Mouse (Mus musculus) limb, embryonic 11.5 days (tissue): Measurements from ENCODE around the gene Vtn. TPM values are rescaled to one million over a fixed set of nuclear protein-coding genes. Genes with fewer than 3 reads are reported as not detected.

Source experiments
- ATAC-seq: fragments of 200-750 bp; cut with Nextera tagmentation; 2 replicates; pipeline ENCODE4 v1.8.0; 2017; ENCODE audit warnings: low read depth; ENCODE audit not compliant: insufficient number of reproducible peaks, low FRiP score, low TSS enrichment
- DNase-seq: peaks from one replicate; pipeline ENCODE4 v3.0.0-alpha.2; 2015; ENCODE audit warnings: low spot score
- H3K27ac ChIP-seq: fragments of 300-500 bp; sonication (generic); replicated peaks from 2 replicates; pipeline ENCODE4 v1.5.1; 2014; ENCODE audit warnings: low read depth, mild to moderate bottlenecking, low read length
- H3K27me3 ChIP-seq: fragments of 300-500 bp; sonication (generic); 2 replicates; pipeline ENCODE4 v1.6.1; 2014; ENCODE audit warnings: mild to moderate bottlenecking, low read length, mixed read lengths; ENCODE audit not compliant: control insufficient read depth, insufficient read depth
- H3K36me3 ChIP-seq: fragments of 300-500 bp; sonication (generic); 2 replicates; pipeline ENCODE4 v1.6.1; 2014; ENCODE audit warnings: mild to moderate bottlenecking, low read length, moderate library complexity, mixed read lengths; ENCODE audit not compliant: control insufficient read depth, insufficient read depth
- H3K4me1 ChIP-seq: fragments of 300-500 bp; sonication (generic); 2 replicates; pipeline ENCODE4 v1.6.1; 2014; ENCODE audit warnings: low read length, mixed read lengths; ENCODE audit not compliant: control insufficient read depth, insufficient read depth
- H3K4me2 ChIP-seq: fragments of 300-500 bp; sonication (generic); 2 replicates; pipeline ENCODE4 v1.6.1; 2014; ENCODE audit warnings: low read depth, mild to moderate bottlenecking, moderate library complexity; ENCODE audit not compliant: severe bottlenecking
- H3K4me3 ChIP-seq: fragments of 300-500 bp; sonication (generic); 2 replicates; pipeline ENCODE4 v1.5.1; 2014; ENCODE audit warnings: low read depth, low read length
- H3K9ac ChIP-seq: fragments of 300-500 bp; sonication (generic); 2 replicates; pipeline ENCODE4 v1.6.1; 2014; ENCODE audit warnings: mild to moderate bottlenecking, low read length
- H3K9me3 ChIP-seq: fragments of 300-500 bp; sonication (generic); 2 replicates; pipeline ENCODE4 v1.6.1; 2016; ENCODE audit warnings: low read length; ENCODE audit not compliant: control insufficient read depth
- WGBS: fragments of 180-500 bp; shearing (Covaris S2); extraction: QIAGEN DNeasy Blood & Tissue Kit; methylation state at CpG from one replicate; pipeline ENCODE4 v1.1.7; 2014; 5-methylcytosine and 5-hydroxymethylcytosine counted together
- polyA plus RNA-seq: library from polyadenylated mRNA; unstranded; fragments of >200 nt; fragmentation: Nextera tagmentation; extraction: Ambion mirVana; gene quantifications from 2 replicates; pipeline ENCODE4 v1.2.1, GENCODE M21; 2014

The Vtn gene
- polyA plus RNA-seq, 1 experiment from 2014 or later: 0.41 TPM

DNA sequence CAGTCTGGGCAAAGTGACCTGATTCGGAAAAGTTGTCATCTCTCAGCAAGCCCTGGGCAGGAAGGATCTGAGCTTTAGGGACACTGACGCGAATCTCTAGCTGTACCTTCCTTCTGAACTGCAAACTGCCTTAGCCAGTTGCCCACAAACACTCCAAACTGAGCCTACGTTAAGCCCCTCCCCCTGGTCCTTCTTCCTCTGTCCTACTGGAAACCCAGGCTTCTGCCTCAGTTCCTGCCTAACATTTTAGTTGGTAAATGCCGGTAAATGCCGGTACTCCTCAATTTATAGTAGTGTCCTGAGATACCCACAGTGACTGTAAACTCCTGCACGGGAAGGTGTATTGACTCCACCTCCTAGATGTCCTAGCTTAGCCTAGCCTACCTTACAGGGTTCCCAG is 15.3 kb upstream of the Vtn start:
- no peaks in the 10 kb centered on the region for H3K4me1 ChIP-seq
- 57% methylated on average over 7 of the region's 7 CpGs for WGBS
- H3K4me2 ChIP-seq: no peak overlapping the region
- no peak overlapping the region for H3K9ac ChIP-seq
- H3K27me3 ChIP-seq: peaks cover 23% of the 10 kb centered on the region
- H3K9me3 ChIP-seq: no peaks in the 10 kb centered on the region
- no peak overlapping the region for H3K4me3 ChIP-seq
- H3K36me3 ChIP-seq: no peaks in the 10 kb centered on the region
- H3K27ac ChIP-seq: no peak overlapping the region
- ATAC-seq (no peak), DNase-seq (no peak)

DNA sequence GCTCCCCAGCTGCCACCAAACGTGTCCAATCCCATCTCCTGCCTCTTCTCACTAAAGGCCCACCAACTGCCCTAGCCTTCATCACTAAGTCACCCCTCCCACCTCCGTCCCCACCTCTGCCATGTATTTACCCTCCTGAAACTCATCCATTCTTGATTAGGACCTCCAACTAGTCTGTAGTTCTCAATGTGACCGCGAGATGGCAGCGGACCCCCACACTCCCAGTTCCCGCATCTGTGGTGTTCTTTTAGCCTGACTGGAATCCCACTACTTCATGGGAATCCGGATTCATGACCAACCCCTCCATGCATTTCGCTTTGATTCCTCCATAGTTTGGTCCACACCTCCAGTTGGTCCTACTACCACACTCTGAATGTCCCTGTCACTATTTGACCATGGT is 10.7 kb upstream of the Vtn start:
- Histone ChIP-seq H3K9me3 (no peaks in the 10 kb centered on the region), H3K27me3 (peaks cover 53% of the 10 kb centered on the region), H3K4me2 (no peak overlapping the region), H3K36me3 (no peaks in the 10 kb centered on the region), H3K27ac (no peak overlapping the region), H3K4me3 (no peak overlapping the region), H3K4me1 (peaks cover 4% of the 10 kb centered on the region; the same call in 1 of the 2 replicates), H3K9ac (no peak overlapping the region)
- 6% methylated on average over 8 of the region's 8 CpGs for WGBS
- DNase-seq: peak; percentile 89
- no peak for ATAC-seq

DNA sequence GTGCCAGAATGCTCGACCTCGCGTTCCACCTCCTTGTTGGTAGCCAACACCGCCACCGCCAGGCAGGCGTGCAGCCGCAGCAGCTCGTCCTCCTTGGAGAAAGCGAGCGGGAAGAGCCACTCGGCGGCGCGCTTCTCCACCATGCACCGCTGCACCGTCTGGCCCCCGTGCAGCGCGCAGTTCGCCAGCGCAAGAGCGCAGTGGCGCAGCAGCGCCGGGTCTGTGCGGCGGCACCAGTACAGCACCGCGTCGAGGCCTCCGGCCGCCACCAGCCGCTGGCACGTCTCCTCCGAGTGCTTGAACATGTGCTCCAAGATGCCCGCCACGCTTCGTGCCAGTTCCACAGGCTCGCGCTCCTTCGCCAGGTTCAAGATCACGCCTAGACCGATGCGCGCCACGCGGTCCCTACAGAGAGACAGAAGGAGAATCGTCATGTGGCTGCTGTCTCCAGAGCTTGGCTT is 8.1 kb upstream of the Vtn start:
- Histone ChIP-seq H3K27me3 (peaks cover 60% of the 10 kb centered on the region), H3K27ac (no peak overlapping the region), H3K4me1 (peaks cover 4% of the 10 kb centered on the region; the same call in 1 of the 2 replicates), H3K4me2 (peak overlapping the region; percentile 33), H3K4me3 (peak overlapping the region; percentile 22), H3K36me3 (no peaks in the 10 kb centered on the region), H3K9me3 (no peaks in the 10 kb centered on the region), H3K9ac (no peak overlapping the region)
- no peak for ATAC-seq
- DNase-seq: peak; percentile 60
- WGBS: 10% methylated on average over 48 of the region's 48 CpGs

DNA sequence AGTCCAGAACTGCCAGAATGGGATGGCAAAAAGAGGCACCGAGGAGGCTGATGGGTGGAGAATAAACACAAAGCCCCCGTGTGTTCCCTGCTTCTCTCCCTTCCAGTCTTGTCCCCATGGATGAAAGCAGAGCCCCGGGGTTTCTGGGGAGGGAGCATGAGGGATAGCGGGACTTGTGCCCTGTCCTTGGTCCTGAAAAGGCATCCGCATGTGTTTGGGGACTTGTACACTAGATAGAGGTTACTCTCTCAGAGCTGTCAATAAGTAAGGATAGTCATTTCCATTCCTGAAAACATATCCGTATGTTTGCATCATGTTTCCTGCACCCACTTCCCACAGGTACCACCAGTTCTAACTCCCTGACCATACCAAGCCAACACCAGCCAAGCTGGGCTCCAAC is 3.0 kb upstream of the Vtn start:
- ATAC-seq (no peak), DNase-seq (peak; percentile 79)
- 6% methylated on average over 6 of the region's 6 CpGs for WGBS
- H3K4me3 ChIP-seq: no peak overlapping the region
- no peak overlapping the region for H3K27ac ChIP-seq
- no peak overlapping the region for H3K9ac ChIP-seq
- H3K4me1 ChIP-seq: peaks cover 5% of the 10 kb centered on the region; the same call in 1 of the 2 replicates
- no peaks in the 10 kb centered on the region for H3K9me3 ChIP-seq
- no peaks in the 10 kb centered on the region for H3K36me3 ChIP-seq
- H3K27me3 ChIP-seq: peaks cover 31% of the 10 kb centered on the region
- H3K4me2 ChIP-seq: no peak overlapping the region

DNA sequence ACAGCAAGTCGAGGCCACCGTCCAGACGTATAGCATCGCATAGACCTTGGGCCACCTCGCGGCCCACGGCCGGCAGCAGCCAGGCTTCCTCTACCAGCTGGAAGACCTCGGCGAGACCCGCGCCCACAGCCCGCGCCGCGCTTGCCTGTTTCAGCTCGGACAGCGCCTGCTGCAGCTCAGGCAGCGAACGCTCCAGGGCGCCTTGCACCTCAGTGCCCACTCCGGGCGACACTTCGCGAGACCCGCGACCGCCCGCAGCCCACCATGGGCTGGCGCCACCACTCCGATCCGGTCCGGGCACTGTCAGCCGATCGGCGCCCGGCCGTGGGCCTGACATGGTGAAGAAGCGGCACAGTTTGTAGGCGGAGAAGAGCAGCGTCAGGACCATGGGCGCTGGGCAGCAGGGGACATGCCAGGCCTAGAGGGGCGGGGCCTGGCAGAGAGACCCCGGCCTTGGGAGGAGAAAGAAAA is 1.8 kb upstream of the Vtn start:
- Histone ChIP-seq H3K4me2 (peak overlapping the region; percentile 98), H3K9me3 (no peaks in the 10 kb centered on the region), H3K4me3 (peak overlapping the region; percentile 56), H3K4me1 (0 out of 2 replicates have a peak, but pooled peaks cover 4% of the 10 kb centered on the region), H3K9ac (peak overlapping the region; percentile 40; the same call in 1 of the 2 replicates), H3K27me3 (peaks cover 23% of the 10 kb centered on the region), H3K36me3 (no peaks in the 10 kb centered on the region), H3K27ac (no peak overlapping the region)
- WGBS: under 1% methylated on average over 44 of the region's 44 CpGs
- DNase-seq (peak; percentile 48), ATAC-seq (peak; percentile 45)

DNA sequence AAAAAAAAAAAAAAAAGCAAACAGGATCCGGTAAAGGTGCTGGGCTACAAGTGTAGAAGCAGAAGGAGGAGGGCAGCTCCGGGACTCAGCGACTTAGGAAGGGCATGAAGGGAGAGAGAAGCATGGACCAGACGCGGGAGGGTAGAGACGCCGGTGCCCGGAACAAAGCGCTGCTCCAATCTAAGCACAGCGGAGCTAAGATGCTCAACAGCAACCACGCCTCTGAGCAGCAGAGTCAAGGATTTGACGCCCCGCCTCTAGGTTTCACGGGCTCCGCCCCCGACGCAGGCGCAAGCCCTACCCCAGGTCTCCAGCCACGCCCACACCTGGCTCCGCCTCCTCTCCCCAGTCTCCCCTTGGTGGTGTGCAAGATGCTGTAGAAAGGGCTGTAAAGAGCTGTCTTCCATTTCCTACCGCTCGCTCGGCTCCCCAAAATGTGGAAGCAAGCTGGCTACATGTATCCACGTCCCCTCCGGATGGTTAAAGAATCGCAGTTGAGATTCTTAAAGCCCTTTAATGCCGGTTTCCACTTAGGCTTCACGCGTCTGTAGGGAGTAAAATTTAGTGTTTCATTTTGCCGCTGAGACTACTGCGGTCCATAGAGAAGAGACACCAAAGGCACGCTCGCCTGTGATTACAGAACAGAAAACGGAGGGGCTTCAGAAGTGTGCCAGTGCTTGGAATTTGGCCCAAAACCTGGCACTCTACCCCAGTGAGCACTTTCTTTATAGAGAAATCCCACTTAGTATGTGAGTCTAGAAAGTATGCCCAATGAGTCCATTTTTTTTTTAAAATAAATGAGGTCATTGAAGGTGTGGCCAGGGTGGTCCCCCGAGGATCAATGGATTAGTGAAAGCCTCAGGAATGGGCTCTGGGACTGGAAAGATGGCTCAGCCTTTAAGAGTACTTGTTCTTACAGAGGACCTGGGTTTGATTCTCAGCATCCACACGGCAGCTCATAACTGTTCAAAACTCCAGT is 1.1 kb upstream of the Vtn start, which contains the start of gene Sarm1:
Gene Sarm1, minus strand, starts transcription at position 211 of the 979 bp plus-strand sequence.
- Histone ChIP-seq H3K36me3 (no peaks in the 10 kb centered on the region), H3K4me2 (peak within 1 kb of the TSS; percentile 98), H3K4me1 (0 out of 2 replicates have a peak, but pooled peaks cover 4% of the 10 kb centered on the region), H3K27ac (no peak within 1 kb of the TSS), H3K9ac (peak within 1 kb of the TSS; percentile 40), H3K27me3 (peaks cover 23% of the 10 kb centered on the region), H3K4me3 (peak within 1 kb of the TSS; percentile 56), H3K9me3 (no peaks in the 10 kb centered on the region)
- peak; percentile 97 for DNase-seq
- ATAC-seq: peak; percentile 89
- WGBS: 4% methylated on average over 36 of the region's 36 CpGs

DNA sequence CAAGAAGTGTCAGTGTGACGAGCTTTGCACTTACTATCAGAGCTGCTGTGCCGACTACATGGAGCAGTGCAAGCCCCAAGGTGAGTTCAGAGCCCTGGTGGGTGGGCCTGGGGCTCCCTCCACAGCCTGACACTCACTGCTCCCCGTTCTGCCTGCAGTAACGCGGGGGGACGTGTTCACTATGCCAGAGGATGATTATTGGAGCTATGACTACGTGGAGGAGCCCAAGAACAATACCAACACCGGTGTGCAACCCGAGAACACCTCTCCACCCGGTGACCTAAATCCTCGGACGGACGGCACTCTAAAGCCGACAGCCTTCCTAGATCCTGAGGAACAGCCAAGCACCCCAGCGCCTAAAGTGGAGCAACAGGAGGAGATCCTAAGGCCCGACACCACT is 652 bp downstream of the Vtn start:
- no peaks in the 10 kb centered on the region for H3K9me3 ChIP-seq
- H3K4me2 ChIP-seq: no peak overlapping the region
- DNase-seq: no peak
- H3K4me1 ChIP-seq: 0 out of 2 replicates have a peak, but pooled peaks cover 4% of the 10 kb centered on the region
- WGBS: 54% methylated on average over 16 of the region's 16 CpGs
- no peak overlapping the region for H3K27ac ChIP-seq
- H3K9ac ChIP-seq: no peak overlapping the region
- ATAC-seq: no peak
- no peak overlapping the region for H3K4me3 ChIP-seq
- H3K36me3 ChIP-seq: no peaks in the 10 kb centered on the region
- peaks cover 21% of the 10 kb centered on the region for H3K27me3 ChIP-seq

DNA sequence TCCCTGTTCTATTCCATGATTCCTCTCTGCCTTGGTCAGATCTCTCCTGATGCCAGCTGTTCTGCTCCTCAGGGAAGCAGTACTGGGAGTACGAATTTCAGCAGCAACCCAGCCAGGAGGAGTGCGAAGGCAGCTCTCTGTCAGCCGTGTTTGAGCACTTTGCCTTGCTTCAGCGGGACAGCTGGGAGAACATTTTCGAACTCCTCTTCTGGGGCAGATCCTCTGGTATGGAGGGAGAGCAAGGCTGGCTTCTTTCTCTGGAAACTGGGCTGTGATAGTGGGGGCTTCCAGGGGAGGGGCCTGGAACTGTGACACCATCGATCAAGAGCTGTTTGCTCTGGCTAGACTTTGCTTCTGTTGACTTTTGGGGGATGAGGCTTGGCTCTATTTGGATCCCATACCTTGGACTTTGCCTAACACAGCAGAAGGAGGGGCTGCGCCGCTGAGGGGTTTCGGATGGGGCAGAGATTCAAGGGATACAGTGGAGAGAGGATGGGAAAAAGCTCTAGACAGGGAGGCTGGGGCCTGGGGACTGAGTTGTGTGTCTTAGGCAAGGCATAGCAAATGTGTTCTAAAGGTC is 1.8 kb downstream of the Vtn start:
- DNase-seq (no peak), ATAC-seq (no peak)
- peaks cover 16% of the 10 kb centered on the region for H3K27me3 ChIP-seq
- H3K36me3 ChIP-seq: no peaks in the 10 kb centered on the region
- WGBS: 82% methylated on average over 9 of the region's 9 CpGs
- no peaks in the 10 kb centered on the region for H3K9me3 ChIP-seq
- H3K4me3 ChIP-seq: no peak overlapping the region
- 0 out of 2 replicates have a peak, but pooled peaks cover 4% of the 10 kb centered on the region for H3K4me1 ChIP-seq
- H3K9ac ChIP-seq: no peak overlapping the region
- no peak overlapping the region for H3K27ac ChIP-seq
- H3K4me2 ChIP-seq: no peak overlapping the region
